Mouse (Mus musculus) cerebellum, adult 8-10 months (tissue): Measurements from ENCODE around the gene Adprh.
A peak's percentile ranks its signal among the peaks of the same experiment; 100 is the strongest.
"Not testable (repeated sequence)": the region's sequence is repeated elsewhere in the genome, so short reads cannot be mapped to it uniquely, and the experiment has no call there.

Experiments
- DNase-seq: peaks from one replicate; pipeline ENCODE4 v3.0.0; 2022

Gene Adprh

GRCm38 (mm10) chr16:38466089-38466488 lies 13.6 kb upstream of the Adprh start:
- DNase-seq, result no peak

GRCm38 (mm10) chr16:38463305-38463704 lies 10.8 kb upstream of the Adprh start:
- DNase-seq, result no peak

GRCm38 (mm10) chr16:38462161-38462560 lies 9.7 kb upstream of the Adprh start:
- no peak for DNase-seq

GRCm38 (mm10) chr16:38461749-38462148 lies 9.2 kb upstream of the Adprh start:
- DNase-seq, result no peak

GRCm38 (mm10) chr16:38459990-38460389 lies 7.5 kb upstream of the Adprh start:
- no peak for DNase-seq

GRCm38 (mm10) chr16:38458600-38459280 lies 6.2 kb upstream of the Adprh start:
- DNase-seq, result no peak

GRCm38 (mm10) chr16:38456812-38457567 lies 4.5 kb upstream of the Adprh start:
- no peak for DNase-seq

- DNase-seq, result no peak
These were observed 3.3 kb upstream of the Adprh start, which contains the start of gene Cd80 for GRCm38 (mm10) chr16:38455511-38456418. Cd80 (plus strand) TSS chr16:38455561.

GRCm38 (mm10) chr16:38454533-38455254 lies 2.2 kb upstream of the Adprh start:
- no peak for DNase-seq

GRCm38 (mm10) chr16:38453952-38454351 lies 1.4 kb upstream of the Adprh start:
- no peak for DNase-seq

GRCm38 (mm10) chr16:38453203-38453553 lies 675 bp upstream of the Adprh start:
- DNase-seq, result no peak

GRCm38 (mm10) chr16:38451421-38452205 lies 890 bp downstream of the Adprh start:
- peak; percentile 17 for DNase-seq

- no peak for DNase-seq
These were observed 1.8 kb downstream of the Adprh start for GRCm38 (mm10) chr16:38450707-38451106.

GRCm38 (mm10) chr16:38448458-38448857 lies 4.0 kb downstream of the Adprh start:
- DNase-seq, result no peak

GRCm38 (mm10) chr16:38447366-38447765 lies 5.1 kb downstream of the Adprh start:
- no peak for DNase-seq

GRCm38 (mm10) chr16:38446141-38446540 lies 6.4 kb downstream of the Adprh start:
- not testable (repeated sequence) for DNase-seq

GRCm38 (mm10) chr16:38445576-38445975 lies 6.9 kb downstream of the Adprh start:
- DNase-seq, result no peak

GRCm38 (mm10) chr16:38445046-38445445 lies 7.5 kb downstream of the Adprh start:
- no peak for DNase-seq

GRCm38 (mm10) chr16:38443721-38444464 lies 8.6 kb downstream of the Adprh start:
- no peak for DNase-seq

- DNase-seq, result no peak
These were observed 10.3 kb downstream of the Adprh start for GRCm38 (mm10) chr16:38442216-38442615.

- DNase-seq, result no peak
These were observed 10.9 kb downstream of the Adprh start for GRCm38 (mm10) chr16:38441611-38442010.
